Mouse (Mus musculus) lung, embryonic 15.5 days (tissue): ENCODE data around the gene Rfwd3. TPM values are rescaled to one million over a fixed set of nuclear protein-coding genes. Genes with fewer than 3 reads are reported as not detected.
A peak's percentile ranks its signal among the peaks of the same experiment; 100 is the strongest.
"Not testable (repeated sequence)": the region's sequence is repeated elsewhere in the genome, so short reads cannot be mapped to it uniquely, and the experiment has no call there.

Experiments used
- ATAC-seq: fragments of 200-750 bp; cut with Nextera tagmentation; 2 replicates; pipeline ENCODE4 v1.8.0; 2017; ENCODE audit warnings: moderate number of reproducible peaks, borderline replicate concordance; ENCODE audit not compliant: low FRiP score, low TSS enrichment; ENCODE audit errors: extremely low read depth
- H3K27ac ChIP-seq: fragments of 300-500 bp; sonication (generic); 2 replicates; pipeline ENCODE4 v1.5.1; 2015; ENCODE audit warnings: moderate library complexity, mild to moderate bottlenecking, inconsistent platforms
- H3K27me3 ChIP-seq: fragments of 300-500 bp; sonication (generic); 2 replicates; pipeline ENCODE4 v1.6.1; 2015; ENCODE audit warnings: inconsistent platforms
- H3K36me3 ChIP-seq: fragments of 300-500 bp; sonication (generic); 2 replicates; pipeline ENCODE4 v1.6.1; 2015; ENCODE audit warnings: inconsistent platforms
- H3K4me1 ChIP-seq: fragments of 300-500 bp; sonication (generic); 2 replicates; pipeline ENCODE4 v1.6.1; 2015; ENCODE audit warnings: inconsistent platforms
- H3K4me2 ChIP-seq: fragments of 300-500 bp; sonication (generic); 2 replicates; pipeline ENCODE4 v1.6.1; 2015; ENCODE audit warnings: inconsistent platforms, mild to moderate bottlenecking, moderate library complexity
- H3K4me3 ChIP-seq: fragments of 300-500 bp; sonication (generic); 2 replicates; pipeline ENCODE4 v1.5.1; 2015; ENCODE audit warnings: mild to moderate bottlenecking, inconsistent platforms
- H3K9ac ChIP-seq: fragments of 300-500 bp; sonication (generic); 2 replicates; pipeline ENCODE4 v1.6.1; 2015; ENCODE audit warnings: inconsistent platforms
- H3K9me3 ChIP-seq: fragments of 300-500 bp; sonication (generic); 2 replicates; pipeline ENCODE4 v1.6.1; 2016; ENCODE audit warnings: inconsistent platforms
- WGBS: fragments of 180-500 bp; shearing (Covaris S2); methylation state at CpG from one replicate; pipeline ENCODE4 v1.1.7; 2015; 5-methylcytosine and 5-hydroxymethylcytosine counted together
- polyA plus RNA-seq: library from polyadenylated mRNA; unstranded; fragments of >200 nt; fragmentation: Nextera tagmentation; extraction: Ambion mirVana; gene quantifications from 2 replicates; pipeline ENCODE4 v1.2.1, GENCODE M21; 2015

Gene Rfwd3
- 62.8 and 68.1 TPM in 2 replicates for polyA plus RNA-seq

DNA sequence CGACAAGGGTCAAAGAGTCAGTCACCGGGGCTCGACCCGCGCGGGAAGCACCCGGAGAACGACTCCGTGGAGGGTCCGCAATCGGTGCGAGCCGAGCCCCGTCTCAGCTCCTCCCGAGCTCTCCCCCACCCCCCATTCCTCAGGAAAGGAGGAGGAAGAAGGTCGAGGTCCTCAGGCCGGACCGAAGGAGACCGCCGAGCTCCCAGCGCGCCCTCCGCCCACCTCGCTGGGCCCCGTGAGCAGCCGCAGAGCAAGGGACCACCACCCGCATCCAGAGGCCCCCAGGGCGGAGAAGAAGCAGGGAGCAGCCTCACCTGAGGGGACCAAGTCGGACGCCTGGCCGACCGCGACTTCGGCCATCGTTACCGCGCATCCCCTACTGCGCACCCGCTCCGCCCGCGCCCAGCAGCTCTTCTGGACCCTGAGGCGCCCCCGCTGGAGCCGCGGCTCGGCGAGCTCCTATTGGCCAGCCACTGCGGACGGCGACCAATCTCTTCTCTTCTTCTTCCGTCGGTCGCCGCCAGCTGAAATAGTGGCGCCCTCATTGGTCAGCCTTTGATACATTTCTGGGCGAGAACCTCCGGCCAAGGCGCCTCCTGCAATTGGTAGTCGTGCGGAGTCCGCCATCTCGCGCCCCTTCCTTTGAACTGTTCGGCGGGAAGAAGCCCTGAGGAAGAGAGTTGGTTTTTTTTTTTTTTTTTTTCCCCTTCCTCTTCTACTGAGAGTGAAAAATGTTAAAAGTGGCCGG, at the start of gene Rfwd3:
Gene Rfwd3, minus strand, starts transcription at position 402 of the 748 bp plus-strand sequence.
- Histone ChIP-seq H3K4me3 (peak within 1 kb of the TSS; percentile 72), H3K27ac (peak within 1 kb of the TSS; percentile 86), H3K9ac (peak within 1 kb of the TSS; percentile 82), H3K27me3 (no peaks in the 10 kb centered on the region), H3K9me3 (no peaks in the 10 kb centered on the region), H3K36me3 (peaks cover 18% of the 10 kb centered on the region), H3K4me1 (peaks cover 18% of the 10 kb centered on the region), H3K4me2 (peak within 1 kb of the TSS; percentile 68)
- WGBS: under 1% methylated on average over 62 of the region's 67 CpGs
- peak; percentile 98 for ATAC-seq

DNA sequence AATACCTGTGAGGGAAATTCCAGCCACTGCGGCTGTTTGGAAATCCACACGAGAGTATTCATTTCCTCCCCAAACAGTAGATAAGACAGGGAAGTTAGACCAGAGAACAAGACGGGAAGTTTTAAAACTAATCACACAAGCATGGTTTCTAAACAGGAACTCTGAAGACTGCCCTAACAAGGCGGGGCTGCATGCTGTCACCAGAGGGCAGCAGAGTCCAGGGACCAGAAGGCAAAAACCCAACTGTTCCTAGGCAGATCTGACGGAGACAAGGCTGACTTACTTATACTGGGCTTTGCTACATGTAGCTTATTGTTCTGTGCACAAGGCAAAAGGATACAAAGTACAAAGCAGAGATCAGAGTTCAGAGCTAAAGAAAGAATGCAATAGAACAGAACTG, 43.2 kb upstream of the Rfwd3 start:
- Histone ChIP-seq H3K27me3 (no peaks in the 10 kb centered on the region), H3K36me3 (no peaks in the 10 kb centered on the region), H3K9me3 (no peaks in the 10 kb centered on the region), H3K27ac (no peak overlapping the region), H3K9ac (no peak overlapping the region), H3K4me1 (0 out of 2 replicates have a peak, but pooled peaks cover 4% of the 10 kb centered on the region), H3K4me2 (no peak overlapping the region), H3K4me3 (no peak overlapping the region)
- WGBS: 2% methylated on average over 5 of the region's 5 CpGs
- ATAC-seq: no peak

DNA sequence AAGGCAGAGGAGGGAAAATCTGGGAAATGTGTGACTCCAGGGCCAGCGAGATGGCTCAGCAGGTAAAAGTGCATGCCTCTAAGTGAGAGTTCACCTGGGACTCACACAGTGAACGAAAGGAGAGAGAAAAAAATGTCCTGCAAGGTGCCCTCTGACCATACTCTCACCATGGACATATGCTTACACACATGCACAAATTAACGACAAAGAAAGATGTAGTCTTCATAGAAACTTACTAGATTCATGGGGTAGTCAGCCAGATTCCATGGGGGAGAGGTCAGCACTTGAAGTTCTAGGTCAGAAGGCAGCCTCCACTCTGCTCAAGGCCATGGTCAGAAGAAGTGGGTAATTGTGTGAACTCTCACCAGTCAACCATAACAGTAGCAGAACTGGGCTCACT, 40.2 kb upstream of the Rfwd3 start:
- Histone ChIP-seq H3K27ac (no peak overlapping the region), H3K9me3 (no peaks in the 10 kb centered on the region), H3K4me2 (no peak overlapping the region), H3K4me1 (0 out of 2 replicates have a peak, but pooled peaks cover 12% of the 10 kb centered on the region), H3K4me3 (no peak overlapping the region), H3K9ac (no peak overlapping the region), H3K27me3 (no peaks in the 10 kb centered on the region), H3K36me3 (no peaks in the 10 kb centered on the region)
- ATAC-seq: no peak
- 60% methylated on average over 3 of the region's 3 CpGs for WGBS

DNA sequence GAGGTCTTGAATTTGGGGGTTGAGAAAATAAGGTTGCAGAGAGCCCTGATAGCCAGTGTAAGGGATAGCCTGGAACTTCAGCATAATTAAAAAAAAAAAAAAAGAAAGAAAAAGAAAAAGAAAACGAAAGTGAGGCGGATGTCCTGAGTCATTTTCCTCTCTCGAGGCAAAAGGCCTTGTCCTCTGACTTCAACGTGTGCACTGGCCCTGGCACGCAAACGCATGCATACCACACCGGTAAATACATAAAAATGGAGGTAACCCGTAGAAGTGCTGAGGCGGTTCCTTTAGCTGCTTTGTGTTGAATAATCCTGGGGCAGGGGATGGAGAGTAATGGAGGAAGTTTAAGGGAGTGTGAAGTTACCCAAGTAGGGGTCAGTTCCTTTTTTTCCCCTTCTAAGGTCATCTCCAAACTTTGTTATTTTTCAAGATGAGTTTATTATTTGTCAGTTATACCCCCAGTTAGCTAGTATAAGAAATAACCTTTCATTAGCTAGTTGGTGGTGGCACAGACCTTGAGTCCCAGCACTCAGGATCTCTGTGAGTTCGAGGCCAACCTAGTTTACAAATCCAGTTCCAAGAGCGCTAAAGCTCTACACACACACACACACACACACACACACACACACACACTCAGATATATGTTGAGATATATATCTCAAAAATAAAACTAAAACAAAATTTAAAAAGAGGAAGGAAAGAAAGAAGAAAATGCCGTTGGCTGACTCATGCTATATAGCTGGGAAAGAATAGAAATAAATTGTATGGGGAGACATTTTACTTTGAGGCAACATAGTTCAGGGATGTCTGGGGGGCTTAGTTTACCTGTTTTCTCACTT, 38.6 kb upstream of the Rfwd3 start:
- no peaks in the 10 kb centered on the region for H3K36me3 ChIP-seq
- 30% methylated on average over 12 of the region's 12 CpGs for WGBS
- ATAC-seq: no peak
- peak overlapping the region; percentile 48 for H3K4me3 ChIP-seq
- 0 out of 2 replicates have a peak, but pooled peaks cover 12% of the 10 kb centered on the region for H3K4me1 ChIP-seq
- H3K9ac ChIP-seq: no peak overlapping the region; the same call in 1 of the 2 replicates
- no peaks in the 10 kb centered on the region for H3K27me3 ChIP-seq
- peak overlapping the region; percentile 27; the same call in 1 of the 2 replicates for H3K27ac ChIP-seq
- H3K4me2 ChIP-seq: peak overlapping the region; percentile 86
- H3K9me3 ChIP-seq: no peaks in the 10 kb centered on the region

DNA sequence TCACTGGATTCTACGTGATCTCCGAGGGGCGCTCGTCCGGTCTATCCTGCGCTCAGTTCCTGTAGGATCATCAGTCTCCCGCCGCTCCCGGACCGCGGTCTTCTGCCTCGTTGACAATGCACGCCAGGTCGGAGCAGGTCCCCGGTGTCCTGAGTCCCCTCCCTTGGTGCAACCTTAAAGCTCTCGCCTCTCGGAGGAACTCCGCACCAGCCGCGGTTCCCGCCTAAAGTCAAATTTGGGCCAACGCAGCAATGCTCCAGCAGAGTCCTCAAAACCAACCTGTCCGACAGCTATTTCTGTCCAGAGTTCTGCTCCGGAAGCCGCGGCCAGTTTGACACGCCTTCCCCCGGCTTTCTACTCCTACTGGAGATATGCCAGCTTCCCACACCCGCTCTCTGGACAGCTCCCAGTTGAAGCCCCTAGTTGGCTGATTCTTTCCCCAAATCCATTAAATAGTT, 37.9 kb upstream of the Rfwd3 start, which contains the start of gene Mlkl:
Gene Mlkl, minus strand, starts transcription at position 288 of the 458 bp plus-strand sequence.
- no peaks in the 10 kb centered on the region for H3K9me3 ChIP-seq
- WGBS: 1% methylated on average over 29 of the region's 29 CpGs
- peak within 1 kb of the TSS; percentile 27 for H3K27ac ChIP-seq
- no peaks in the 10 kb centered on the region for H3K36me3 ChIP-seq
- ATAC-seq: peak; percentile 31; the same call in 1 of the 2 replicates
- H3K4me3 ChIP-seq: peak within 1 kb of the TSS; percentile 48
- peak within 1 kb of the TSS; percentile 86 for H3K4me2 ChIP-seq
- H3K27me3 ChIP-seq: no peaks in the 10 kb centered on the region
- peak within 1 kb of the TSS; percentile 36 for H3K9ac ChIP-seq
- H3K4me1 ChIP-seq: 0 out of 2 replicates have a peak, but pooled peaks cover 12% of the 10 kb centered on the region

DNA sequence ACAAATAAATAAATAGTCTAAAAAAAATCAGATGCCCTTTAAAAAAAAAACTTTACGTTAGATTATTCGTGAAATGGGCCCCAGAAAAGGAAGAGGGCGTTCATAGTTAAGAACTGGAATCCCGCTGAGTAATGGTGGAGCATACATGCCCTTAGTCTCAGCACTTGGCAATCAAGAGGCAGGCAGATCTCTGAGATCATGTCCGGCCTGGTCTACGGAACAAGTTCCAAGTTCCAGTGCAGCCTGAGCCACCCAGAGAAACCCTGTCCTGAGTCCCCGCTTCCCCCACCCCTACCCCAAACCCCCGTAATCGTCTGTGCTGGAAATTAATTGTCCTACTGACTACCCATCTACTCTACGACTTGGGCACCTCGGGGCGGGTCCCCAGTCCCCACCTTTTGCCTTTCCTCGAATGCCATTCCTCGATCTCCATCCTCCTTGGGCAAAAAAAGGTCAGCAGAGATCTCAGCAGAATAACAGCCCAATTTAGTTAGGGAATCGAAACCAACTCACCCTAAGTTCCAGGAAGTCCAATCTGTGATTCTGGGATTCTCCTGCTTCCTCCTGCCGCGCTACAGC, 37.4 kb upstream of the Rfwd3 start:
- Histone ChIP-seq H3K27me3 (no peaks in the 10 kb centered on the region), H3K4me1 (0 out of 2 replicates have a peak, but pooled peaks cover 12% of the 10 kb centered on the region), H3K4me3 (peak overlapping the region; percentile 48), H3K4me2 (peak overlapping the region; percentile 86), H3K36me3 (no peaks in the 10 kb centered on the region), H3K9me3 (no peaks in the 10 kb centered on the region), H3K9ac (peak overlapping the region; percentile 36), H3K27ac (0 out of 2 replicates have a peak overlapping the region, but pooled peaks have one; percentile 27)
- no peak for ATAC-seq
- WGBS: 20% methylated on average over 17 of the region's 17 CpGs

DNA sequence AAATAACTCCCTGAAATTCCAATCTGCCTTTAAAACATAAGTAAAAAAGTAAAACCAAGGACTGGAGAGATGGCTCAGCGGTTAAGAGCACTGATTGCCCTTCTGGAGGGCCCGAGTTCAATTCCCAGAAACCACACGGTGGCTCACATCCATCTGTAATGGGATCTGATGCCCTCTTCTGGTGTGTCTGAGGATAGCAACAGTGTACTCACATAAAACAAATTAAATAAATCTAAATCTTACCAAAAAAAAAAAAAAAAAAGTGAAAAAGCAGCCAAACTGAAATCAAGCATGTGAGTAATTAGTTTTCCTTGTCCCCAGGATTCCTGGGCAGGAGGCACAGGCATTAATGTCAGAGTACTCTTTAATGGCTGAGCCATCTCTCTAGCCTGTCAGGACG, 36.7 kb upstream of the Rfwd3 start:
- Histone ChIP-seq H3K9ac (no peak overlapping the region), H3K27ac (no peak overlapping the region), H3K27me3 (no peaks in the 10 kb centered on the region), H3K4me1 (0 out of 2 replicates have a peak, but pooled peaks cover 12% of the 10 kb centered on the region), H3K4me3 (no peak overlapping the region), H3K36me3 (no peaks in the 10 kb centered on the region), H3K9me3 (no peaks in the 10 kb centered on the region), H3K4me2 (no peak overlapping the region)
- 82% methylated on average over 4 of the region's 4 CpGs for whole genome bisulfite sequencing
- no peak for ATAC-seq

DNA sequence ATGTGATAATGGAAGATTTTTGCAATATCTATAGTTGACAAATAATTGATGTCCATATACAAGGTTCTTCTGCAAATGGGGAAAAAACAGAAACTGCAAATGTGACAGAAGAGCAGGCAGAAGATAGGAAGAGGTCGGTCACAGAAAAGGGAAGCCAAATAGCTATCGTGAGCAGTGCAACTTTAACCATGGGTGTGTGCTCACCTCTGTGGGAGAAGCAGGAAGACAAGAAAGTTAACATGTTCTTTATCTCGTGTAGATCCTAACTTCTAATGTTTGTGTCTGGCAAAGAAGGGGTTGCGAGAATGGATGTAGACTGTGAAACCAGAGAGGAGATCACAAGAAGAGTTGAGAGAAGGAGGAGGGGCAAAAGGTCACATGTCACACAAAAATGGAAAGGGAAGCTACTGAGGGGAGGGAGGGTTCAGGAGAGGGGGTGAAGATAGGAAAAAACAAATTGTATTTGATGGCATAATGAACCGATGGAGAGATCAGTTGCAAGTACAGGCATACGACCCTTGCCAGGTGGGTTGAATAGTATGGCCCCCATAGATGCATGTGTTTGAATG, 25.3 kb upstream of the Rfwd3 start:
- 70% methylated on average over 6 of the region's 6 CpGs for WGBS
- Histone ChIP-seq H3K4me1 (no peaks in the 10 kb centered on the region), H3K4me2 (no peak overlapping the region), H3K27me3 (no peaks in the 10 kb centered on the region), H3K4me3 (no peak overlapping the region), H3K9me3 (no peaks in the 10 kb centered on the region), H3K36me3 (no peaks in the 10 kb centered on the region), H3K9ac (no peak overlapping the region), H3K27ac (no peak overlapping the region)
- no peak for ATAC-seq

DNA sequence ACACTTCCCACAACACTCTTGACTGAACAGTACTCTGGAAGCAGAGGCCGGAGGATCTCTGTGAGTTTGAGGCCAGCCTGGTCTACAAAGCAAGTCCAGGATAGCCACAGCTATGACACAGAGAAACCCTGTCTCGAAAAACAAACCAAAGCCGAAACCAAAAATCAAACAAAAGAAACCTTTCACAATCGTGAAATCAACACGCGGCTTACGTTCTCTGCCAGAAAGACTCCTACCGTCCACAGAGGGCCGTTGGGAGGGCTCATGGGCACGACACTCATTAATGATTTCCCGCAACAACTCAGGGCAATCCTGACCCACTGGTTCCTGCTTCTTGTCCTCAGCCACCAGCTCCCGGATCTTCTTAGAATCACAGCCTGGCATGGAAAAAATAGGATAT, 14.7 kb upstream of the Rfwd3 start:
- no peaks in the 10 kb centered on the region for H3K4me1 ChIP-seq
- H3K27ac ChIP-seq: no peak overlapping the region
- no peaks in the 10 kb centered on the region for H3K36me3 ChIP-seq
- no peaks in the 10 kb centered on the region for H3K27me3 ChIP-seq
- no peak overlapping the region for H3K4me2 ChIP-seq
- H3K9ac ChIP-seq: no peak overlapping the region
- H3K4me3 ChIP-seq: no peak overlapping the region
- no peak for ATAC-seq
- 81% methylated on average over 12 of the region's 12 CpGs for WGBS
- no peaks in the 10 kb centered on the region for H3K9me3 ChIP-seq

DNA sequence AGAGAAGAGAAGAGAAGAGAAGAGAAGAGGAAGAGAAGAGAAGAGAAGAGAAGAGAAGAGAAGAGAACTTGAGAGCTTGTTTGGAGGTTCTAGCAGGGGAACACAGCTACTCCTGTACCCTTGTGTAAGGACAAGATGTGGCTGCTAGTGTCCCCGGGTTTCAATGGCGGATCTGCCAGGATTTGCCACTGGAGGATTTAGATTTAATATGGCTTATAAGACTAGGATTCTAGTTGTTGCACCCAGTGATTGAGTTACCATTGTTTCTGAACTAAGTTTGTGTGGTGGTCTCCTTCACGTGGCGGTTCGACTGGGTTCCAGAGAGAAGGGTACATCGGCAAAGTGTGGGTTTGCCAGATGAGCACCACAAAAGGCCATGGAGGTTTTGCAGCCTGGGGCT, 13.9 kb upstream of the Rfwd3 start:
- H3K4me1 ChIP-seq, H3K9me3 ChIP-seq, ATAC-seq, H3K27ac ChIP-seq, H3K4me3 ChIP-seq, H3K36me3 ChIP-seq, H3K27me3 ChIP-seq, H3K4me2 ChIP-seq, H3K9ac ChIP-seq: not testable (repeated sequence)
- WGBS: 93% methylated on average over 6 of the region's 6 CpGs

DNA sequence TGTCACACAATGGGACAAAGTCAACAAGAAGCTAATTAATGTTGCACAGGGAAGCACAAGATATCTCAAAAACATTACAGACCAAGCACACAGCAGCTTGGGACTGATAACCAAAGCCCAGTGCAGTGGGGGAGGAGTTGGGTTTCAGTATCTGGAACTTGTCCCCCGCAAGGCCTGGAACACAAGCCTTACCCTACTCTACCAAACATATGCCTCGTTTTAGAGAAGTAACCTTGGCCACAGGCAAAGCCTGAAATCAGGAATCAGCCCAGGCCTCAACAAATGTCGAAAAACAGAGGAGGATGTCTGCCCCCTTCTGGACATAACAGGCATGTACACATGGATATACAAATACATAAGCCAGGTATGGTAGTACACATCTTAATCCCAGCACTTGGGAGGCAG, 12.7 kb upstream of the Rfwd3 start:
- Histone ChIP-seq H3K4me3 (no peak overlapping the region), H3K9me3 (no peaks in the 10 kb centered on the region), H3K4me1 (no peaks in the 10 kb centered on the region), H3K36me3 (no peaks in the 10 kb centered on the region), H3K27me3 (no peaks in the 10 kb centered on the region), H3K9ac (no peak overlapping the region), H3K27ac (no peak overlapping the region), H3K4me2 (no peak overlapping the region)
- 74% methylated on average over 3 of the region's 3 CpGs for WGBS
- no peak for ATAC-seq
